Comparison of ENCODE assay signal across 9 mouse cellular contexts in the genomic region with DNA sequence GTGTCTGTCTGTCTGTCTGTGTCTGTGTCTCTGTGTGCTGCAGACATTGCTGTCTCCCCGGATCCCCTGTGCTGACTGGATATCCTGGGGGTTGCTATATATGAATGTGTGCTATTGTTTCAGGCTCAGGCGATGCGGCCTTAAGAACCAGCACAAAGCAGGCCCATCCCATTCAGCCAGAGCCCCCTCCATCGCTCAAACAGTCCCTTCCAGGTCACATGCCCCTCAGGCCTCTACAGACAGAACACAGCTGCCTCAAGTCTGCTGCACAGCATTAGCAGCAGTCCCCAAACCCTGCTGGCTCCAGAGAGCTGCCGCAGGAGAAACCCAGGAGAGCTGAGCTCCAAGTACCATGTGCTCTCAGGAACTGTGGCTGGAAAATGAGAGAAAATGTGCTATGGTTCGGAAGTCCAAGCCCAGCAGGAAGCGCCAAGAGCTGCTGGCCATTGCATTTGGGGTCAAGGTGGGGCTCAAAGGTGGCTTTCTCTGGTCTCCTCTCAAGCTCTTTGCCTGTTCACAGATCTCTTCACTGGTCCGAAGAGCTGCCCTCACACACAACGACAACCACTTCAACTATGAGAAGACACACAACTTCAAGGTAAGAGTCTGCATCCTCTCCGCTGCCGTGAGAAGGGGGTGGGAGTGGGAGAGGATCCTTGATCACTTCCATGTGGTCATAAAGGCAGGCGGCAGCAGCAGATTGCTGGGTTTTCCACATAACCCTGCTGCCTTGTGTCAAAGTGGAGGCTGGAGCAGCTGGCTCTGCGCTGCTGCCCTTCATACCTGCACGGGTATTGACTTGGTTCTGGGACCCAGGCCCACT. TPM values are rescaled to one million over a fixed set of nuclear protein-coding genes. Genes with fewer than 3 reads are reported as not detected.
DNase-seq lines count a peak whose midpoint lies in the region; ATAC-seq and TF ChIP-seq lines count a peak whose summit lies in the region.
"Had no signal": no experiment of that assay in that cellular context is flagged by ENCODE, and none has a peak within 500 bp of the region (broad histone marks: within the 10 kb centered on the region; RNA-seq: fewer than 3 reads in every experiment).

No protein-coding gene starts in this region.

- H3K4me3 ChIP-seq in heart, embryonic 13.5 days = no peak overlapping the region
- H3K4me3 ChIP-seq in lung, embryonic 16.5 days (ENCODE audit: low read length) = 0 out of 2 replicates have a peak overlapping the region, but pooled peaks have one; percentile 4
- H3K4me3 ChIP-seq in lung, adult 2 months (replicated peaks; ENCODE audit: extremely low read depth, low read depth, low read length) = no peak overlapping the region
- H3K4me3 ChIP-seq in hindbrain, embryonic 13.5 days = no peak overlapping the region
- no peak overlapping the region for H3K4me3 ChIP-seq in neural tube, embryonic 13.5 days

- no peak for DNase-seq in heart, adult 8-10 months (ENCODE audit: low spot score)
- DNase-seq in lung, adult 2 months = no peak
- DNase-seq in right cerebral cortex, postnatal 25 days = no peak
- no peak for DNase-seq in MN1 (ENCODE audit: low spot score)

- no peak overlapping the region for H3K9ac ChIP-seq in heart, embryonic 13.5 days
- 0 out of 2 replicates have a peak overlapping the region, but pooled peaks have one; percentile 11 for H3K9ac ChIP-seq in lung, embryonic 16.5 days (ENCODE audit: low read length)
- H3K9ac ChIP-seq in hindbrain, embryonic 13.5 days = peak overlapping the region; percentile 39; the same call in 1 of the 2 replicates
- H3K9ac ChIP-seq in neural tube, embryonic 13.5 days = 0 out of 2 replicates have a peak overlapping the region, but pooled peaks have one; percentile 45

- H3K27ac ChIP-seq in heart, embryonic 13.5 days (replicated peaks) = no peak overlapping the region
- H3K27ac ChIP-seq in lung, embryonic 16.5 days (ENCODE audit: low read length) = peak overlapping the region; percentile 47
- H3K27ac ChIP-seq in hindbrain, embryonic 13.5 days = 0 out of 2 replicates have a peak overlapping the region, but pooled peaks have one; percentile 10
- H3K27ac ChIP-seq in neural tube, embryonic 13.5 days (replicated peaks) = peak overlapping the region; percentile 42; the same call in 1 of the 2 replicates
- H3K27ac ChIP-seq: macrophage had no signal

- no peak for TF ChIP-seq POLR2A in lung, adult 2 months (IDR thresholded peaks at IDR 0.05; ENCODE audit: borderline replicate concordance, extremely low read depth, low read depth, low read length)

- WGBS in heart, embryonic 13.5 days = 66% methylated on average over 14 of the region's 14 CpGs
- WGBS in lung, embryonic 16.5 days = 43% methylated on average over 14 of the region's 14 CpGs
- WGBS in lung, adult 2 months = 63% methylated on average over 14 of the region's 14 CpGs
- 60% methylated on average over 14 of the region's 14 CpGs for WGBS in hindbrain, embryonic 13.5 days
- WGBS in neural tube, embryonic 13.5 days = 50% methylated on average over 14 of the region's 14 CpGs

- no peaks in the 10 kb centered on the region for H3K36me3 ChIP-seq in heart, embryonic 13.5 days
- H3K36me3 ChIP-seq in lung, embryonic 16.5 days (ENCODE audit: control insufficient read depth, insufficient read depth, low read length) = no peaks in the 10 kb centered on the region
- no peaks in the 10 kb centered on the region for H3K36me3 ChIP-seq in hindbrain, embryonic 13.5 days
- no peaks in the 10 kb centered on the region for H3K36me3 ChIP-seq in neural tube, embryonic 13.5 days

- 0 out of 2 replicates have a peak overlapping the region, but pooled peaks have one; percentile 4 for H3K4me2 ChIP-seq in heart, embryonic 13.5 days
- H3K4me2 ChIP-seq in lung, embryonic 16.5 days (ENCODE audit: low read depth, low read length) = peak overlapping the region; percentile 13
- no peak overlapping the region for H3K4me2 ChIP-seq in hindbrain, embryonic 13.5 days
- no peak overlapping the region; the same call in 1 of the 2 replicates for H3K4me2 ChIP-seq in neural tube, embryonic 13.5 days

- no peak for TF ChIP-seq CTCF in lung, adult 2 months (IDR thresholded peaks at IDR 0.05; ENCODE audit: insufficient read depth, low read length)

- no peaks in the 10 kb centered on the region for H3K9me3 ChIP-seq in heart, embryonic 13.5 days
- no peaks in the 10 kb centered on the region for H3K9me3 ChIP-seq in lung, embryonic 16.5 days (ENCODE audit: control insufficient read depth, low read length)
- H3K9me3 ChIP-seq in hindbrain, embryonic 13.5 days = no peaks in the 10 kb centered on the region
- no peaks in the 10 kb centered on the region for H3K9me3 ChIP-seq in neural tube, embryonic 13.5 days

- H3K4me1 ChIP-seq in heart, embryonic 13.5 days = peaks cover 42% of the 10 kb centered on the region
- H3K4me1 ChIP-seq in lung, embryonic 16.5 days (replicated peaks; ENCODE audit: control insufficient read depth, insufficient read depth, low read length) = peaks cover 16% of the 10 kb centered on the region
- no peaks in the 10 kb centered on the region for H3K4me1 ChIP-seq in lung, adult 2 months (ENCODE audit: control insufficient read depth, insufficient read depth, low read length)
- peaks cover 26% of the 10 kb centered on the region for H3K4me1 ChIP-seq in hindbrain, embryonic 13.5 days (replicated peaks)
- peaks cover 22% of the 10 kb centered on the region for H3K4me1 ChIP-seq in neural tube, embryonic 13.5 days (replicated peaks)

- no peak for ATAC-seq in heart, embryonic 13.5 days (ENCODE audit: extremely low read depth, insufficient number of reproducible peaks, low FRiP score, low TSS enrichment)
- ATAC-seq in lung, embryonic 16.5 days (ENCODE audit: low read depth) = peak; percentile 94
- ATAC-seq in hindbrain, embryonic 13.5 days (ENCODE audit: low FRiP score) = no peak
- peak; percentile 53; the same call in 1 of the 2 replicates for ATAC-seq in neural tube, embryonic 13.5 days (ENCODE audit: low read depth)

- H3K27me3 ChIP-seq in heart, embryonic 13.5 days (replicated peaks) = no peaks in the 10 kb centered on the region
- H3K27me3 ChIP-seq in lung, embryonic 16.5 days (ENCODE audit: control insufficient read depth, insufficient read depth, low read depth, low read length) = no peaks in the 10 kb centered on the region
- no peaks in the 10 kb centered on the region for H3K27me3 ChIP-seq in hindbrain, embryonic 13.5 days
- H3K27me3 ChIP-seq in neural tube, embryonic 13.5 days = no peaks in the 10 kb centered on the region

RNA-seq across cellular contexts. Expression of a gene that starts 52.9 kb away (rescaled TPM):
- 14.4 and 17.7 TPM in 2 replicates for polyA plus RNA-seq in heart, embryonic 13.5 days (2015; fragmentation: Nextera tagmentation; extraction: Ambion mirVana)
- total RNA-seq in heart, adult 8-10 months (2022) = 1 to 10 TPM; 1.4 to 2.7 (median 1.5) TPM
- 2.9 and 3.1 TPM in 2 replicates for polyA plus RNA-seq in lung, embryonic 16.5 days (2015; fragmentation: Nextera tagmentation; extraction: Ambion mirVana)
- polyA plus RNA-seq in lung, adult 2 months (2012; rRNA removed) = 3.5 TPM in 2 replicates
- polyA plus RNA-seq in hindbrain, embryonic 13.5 days (2015; fragmentation: Nextera tagmentation; extraction: Ambion mirVana) = 0.92 and 1.1 TPM in 2 replicates
- 1.1 TPM in 2 replicates for polyA plus RNA-seq in neural tube, embryonic 13.5 days (2015; fragmentation: Nextera tagmentation; extraction: Ambion mirVana)

Comparison
In these comparisons a context has a peak if more than half of its experiments do, and no peak if none do; other contexts are left out.
1. ATAC-seq: peak in lung, embryonic 16.5 days (single experiment) and neural tube, embryonic 13.5 days (single experiment); none in heart, embryonic 13.5 days (single experiment) and hindbrain, embryonic 13.5 days (single experiment).
2. H3K4me2 ChIP-seq: peak in heart, embryonic 13.5 days (single experiment) and lung, embryonic 16.5 days (single experiment); none in hindbrain, embryonic 13.5 days (single experiment) and neural tube, embryonic 13.5 days (single experiment).